Mouse (Mus musculus) bone marrow macrophage, adult 2 months (primary cell): ENCODE measurements at regions not wholly inside any gene's neighbourhood (a gene's known extent, or its start where the extent isn't known, plus 50 kb on each side); places are given as distances from the start of the nearest gene placed in this dataset.

ENCODE experiments used
- CTCF ChIP-seq: IDR thresholded peaks from 2 replicates; pipeline ENCODE4 v1.5.1; 2012; ENCODE audit warnings: low read depth, mild to moderate bottlenecking, low read length, moderate library complexity
- POLR2A ChIP-seq: IDR thresholded peaks from 2 replicates; pipeline ENCODE4 v1.6.1; 2012; ENCODE audit warnings: mild to moderate bottlenecking, low read depth, low read length, borderline replicate concordance

- TF ChIP-seq CTCF (no peak), POLR2A (no peak)
Observed at GRCm38 (mm10) chr6:6280812-6281568, 64.0 kb upstream of the Slc25a13 start.
